Mouse (Mus musculus): ENCODE data around the gene Cers3. TPM values are rescaled to one million over a fixed set of nuclear protein-coding genes. Genes with fewer than 3 reads are reported as not detected.

Cers3 gene
- polyA plus RNA-seq, 1 experiment from 2014 or later, result 0.29 TPM

GRCm38 (mm10) chr7:66741008-66741407, 2.3 kb upstream of the Cers3 start:
- 71% methylated on average over 5 of the region's 5 CpGs for WGBS
- H3K27me3 ChIP-seq, result no peaks in the 10 kb centered on the region
- H3K9me3 ChIP-seq, result no peaks in the 10 kb centered on the region
- no peak overlapping the region for H3K4me2 ChIP-seq
- H3K27ac ChIP-seq, result no peak overlapping the region
- no peak overlapping the region for H3K4me3 ChIP-seq
- no peaks in the 10 kb centered on the region; the same call in 1 of the 2 replicates for H3K4me1 ChIP-seq (replicated peaks)
- ATAC-seq (ENCODE audit: low FRiP score), result no peak
- H3K36me3 ChIP-seq, result no peaks in the 10 kb centered on the region
- H3K9ac ChIP-seq, result no peak overlapping the region

GRCm38 (mm10) chr7:66741412-66741811, 1.9 kb upstream of the Cers3 start:
- H3K4me1 ChIP-seq (replicated peaks), result no peaks in the 10 kb centered on the region; the same call in 1 of the 2 replicates
- no peak overlapping the region for H3K9ac ChIP-seq
- WGBS, result 61% methylated on average over 8 of the region's 8 CpGs
- no peaks in the 10 kb centered on the region for H3K9me3 ChIP-seq
- no peak overlapping the region for H3K27ac ChIP-seq
- no peaks in the 10 kb centered on the region for H3K27me3 ChIP-seq
- H3K4me3 ChIP-seq, result no peak overlapping the region
- no peak for ATAC-seq (ENCODE audit: low FRiP score)
- H3K4me2 ChIP-seq, result no peak overlapping the region
- H3K36me3 ChIP-seq, result no peaks in the 10 kb centered on the region

- WGBS, result 91% methylated on average over 7 of the region's 7 CpGs
- no peak overlapping the region for H3K4me3 ChIP-seq
- no peak overlapping the region for H3K27ac ChIP-seq
Observed at GRCm38 (mm10) chr7:66746972-66747371, 3.7 kb downstream of the Cers3 start.

GRCm38 (mm10) chr7:66749998-66750397, 6.7 kb downstream of the Cers3 start:
- Histone ChIP-seq H3K4me1 (replicated peaks) (0 out of 2 replicates have a peak, but pooled peaks cover 2% of the 10 kb centered on the region), H3K9me3 (no peaks in the 10 kb centered on the region), H3K27me3 (no peaks in the 10 kb centered on the region), H3K9ac (no peak overlapping the region), H3K36me3 (no peaks in the 10 kb centered on the region), H3K4me2 (no peak overlapping the region), H3K4me3 (no peak overlapping the region), H3K27ac (no peak overlapping the region)
- no peak for ATAC-seq (ENCODE audit: low FRiP score)
- 86% methylated on average over 1 of the region's 1 CpGs for WGBS

More at GRCm38 (mm10) chr7:66746972-66747371, 3.7 kb downstream of the Cers3 start:
- Histone ChIP-seq H3K9me3 (no peaks in the 10 kb centered on the region), H3K4me2 (no peak overlapping the region), H3K36me3 (no peaks in the 10 kb centered on the region), H3K4me1 (replicated peaks) (no peaks in the 10 kb centered on the region), H3K27me3 (no peaks in the 10 kb centered on the region), H3K9ac (no peak overlapping the region)
- ATAC-seq (ENCODE audit: low FRiP score), result no peak

- Histone ChIP-seq H3K27ac (no peak overlapping the region), H3K27me3 (no peaks in the 10 kb centered on the region), H3K9ac (no peak overlapping the region), H3K4me2 (no peak overlapping the region), H3K9me3 (no peaks in the 10 kb centered on the region), H3K4me3 (no peak overlapping the region), H3K4me1 (replicated peaks) (peaks cover 2% of the 10 kb centered on the region; the same call in 1 of the 2 replicates), H3K36me3 (no peaks in the 10 kb centered on the region)
- 86% methylated on average over 8 of the region's 8 CpGs for whole genome bisulfite sequencing
- no peak for ATAC-seq (ENCODE audit: low FRiP score)
Observed at GRCm38 (mm10) chr7:66753816-66754215, 10.5 kb downstream of the Cers3 start.

- no peak for ATAC-seq (ENCODE audit: low FRiP score)
- Histone ChIP-seq H3K4me2 (no peak overlapping the region), H3K9me3 (no peaks in the 10 kb centered on the region), H3K36me3 (no peaks in the 10 kb centered on the region), H3K27ac (no peak overlapping the region), H3K27me3 (no peaks in the 10 kb centered on the region), H3K4me1 (replicated peaks) (peaks cover 2% of the 10 kb centered on the region; the same call in 1 of the 2 replicates), H3K4me3 (no peak overlapping the region), H3K9ac (no peak overlapping the region)
- 87% methylated on average over 7 of the region's 7 CpGs for WGBS
Observed at GRCm38 (mm10) chr7:66755611-66756010, 12.3 kb downstream of the Cers3 start.

- WGBS, result 86% methylated on average over 5 of the region's 5 CpGs
- Histone ChIP-seq H3K9me3 (no peaks in the 10 kb centered on the region), H3K4me1 (replicated peaks) (no peaks in the 10 kb centered on the region), H3K4me3 (no peak overlapping the region), H3K27ac (no peak overlapping the region), H3K4me2 (no peak overlapping the region), H3K36me3 (no peaks in the 10 kb centered on the region), H3K9ac (no peak overlapping the region), H3K27me3 (no peaks in the 10 kb centered on the region)
- ATAC-seq (ENCODE audit: low FRiP score), result no peak
Observed at GRCm38 (mm10) chr7:66769902-66770301, 26.6 kb downstream of the Cers3 start.

- Histone ChIP-seq H3K36me3 (no peaks in the 10 kb centered on the region), H3K9me3 (no peaks in the 10 kb centered on the region), H3K4me1 (replicated peaks) (no peaks in the 10 kb centered on the region), H3K9ac (no peak overlapping the region), H3K4me2 (no peak overlapping the region), H3K4me3 (no peak overlapping the region), H3K27me3 (no peaks in the 10 kb centered on the region), H3K27ac (no peak overlapping the region)
- 88% methylated on average over 3 of the region's 3 CpGs for WGBS
- no peak for ATAC-seq (ENCODE audit: low FRiP score)
Observed at GRCm38 (mm10) chr7:66770706-66771105, 27.4 kb downstream of the Cers3 start.

- H3K36me3 ChIP-seq, result no peaks in the 10 kb centered on the region
Observed at GRCm38 (mm10) chr7:66771252-66771651, 27.9 kb downstream of the Cers3 start.

GRCm38 (mm10) chr7:66779411-66779810, 36.1 kb downstream of the Cers3 start:
- no peak overlapping the region for H3K9ac ChIP-seq
- H3K4me2 ChIP-seq, result no peak overlapping the region
- no peak for ATAC-seq (ENCODE audit: low FRiP score)
- H3K9me3 ChIP-seq, result no peaks in the 10 kb centered on the region
- H3K27ac ChIP-seq, result no peak overlapping the region
- H3K27me3 ChIP-seq, result no peaks in the 10 kb centered on the region
- no peak overlapping the region for H3K4me3 ChIP-seq
- no peaks in the 10 kb centered on the region for H3K36me3 ChIP-seq
- 84% methylated on average over 2 of the region's 2 CpGs for WGBS
- H3K4me1 ChIP-seq (replicated peaks), result no peaks in the 10 kb centered on the region

More at GRCm38 (mm10) chr7:66771252-66771651, 27.9 kb downstream of the Cers3 start:
- Histone ChIP-seq H3K9me3 (no peaks in the 10 kb centered on the region), H3K4me1 (replicated peaks) (no peaks in the 10 kb centered on the region), H3K4me3 (no peak overlapping the region), H3K9ac (no peak overlapping the region), H3K27ac (no peak overlapping the region), H3K27me3 (no peaks in the 10 kb centered on the region), H3K4me2 (no peak overlapping the region)
- no peak for ATAC-seq (ENCODE audit: low FRiP score)
- WGBS, result 88% methylated on average over 6 of the region's 6 CpGs

- H3K4me3 ChIP-seq, result no peak overlapping the region
Observed at GRCm38 (mm10) chr7:66779944-66780942, 36.9 kb downstream of the Cers3 start.

GRCm38 (mm10) chr7:66786476-66786875, 43.2 kb downstream of the Cers3 start:
- Histone ChIP-seq H3K4me2 (no peak overlapping the region), H3K27me3 (no peaks in the 10 kb centered on the region), H3K9ac (no peak overlapping the region), H3K9me3 (no peaks in the 10 kb centered on the region), H3K27ac (no peak overlapping the region), H3K4me3 (no peak overlapping the region), H3K36me3 (no peaks in the 10 kb centered on the region), H3K4me1 (replicated peaks) (peaks cover 7% of the 10 kb centered on the region; the same call in 1 of the 2 replicates)
- 75% methylated on average over 3 of the region's 3 CpGs for WGBS
- no peak for ATAC-seq (ENCODE audit: low FRiP score)

More at GRCm38 (mm10) chr7:66779944-66780942, 36.9 kb downstream of the Cers3 start:
- Histone ChIP-seq H3K27ac (no peak overlapping the region), H3K27me3 (no peaks in the 10 kb centered on the region), H3K4me1 (replicated peaks) (no peaks in the 10 kb centered on the region), H3K9me3 (no peaks in the 10 kb centered on the region), H3K4me2 (no peak overlapping the region), H3K36me3 (no peaks in the 10 kb centered on the region), H3K9ac (no peak overlapping the region)
- 63% methylated on average over 10 of the region's 10 CpGs for WGBS
- no peak for ATAC-seq (ENCODE audit: low FRiP score)
